Mouse (Mus musculus) MEL (cell line): ENCODE data around the gene Nfia.

ENCODE experiments used
- CTCF ChIP-seq, 3 experiments: IDR thresholded peaks in 2 of 3; conservative IDR thresholded peaks in 1 of 3; 2 replicates each; pipeline ENCODE4 v1.5.1; 2011 to 2012; ENCODE audit warnings: low read length in 3 of 3, low read depth in 2 of 3, mild to moderate bottlenecking in 2 of 3, improper control_type of control experiment in 1 of 3, inconsistent platforms in 1 of 3, mixed read lengths in 1 of 3, moderate library complexity in 1 of 3; ENCODE audit not compliant: control insufficient read depth in 1 of 3, insufficient read depth in 1 of 3, poor library complexity in 1 of 3, severe bottlenecking in 1 of 3
- ELF1 ChIP-seq: IDR thresholded peaks from 2 replicates; pipeline ENCODE4 v1.6.1; 2014; ENCODE audit warnings: low read depth, mild to moderate bottlenecking, inconsistent platforms, low read length, improper control_type of control experiment, moderate library complexity
- EP300 ChIP-seq, 2 experiments: IDR thresholded peaks; 2 replicates each; pipeline ENCODE4 v1.6.1; 2011; ENCODE audit warnings: improper control_type of control experiment in 2 of 2, low read length in 2 of 2, low read depth in 1 of 2, mild to moderate bottlenecking in 1 of 2
- GABPA ChIP-seq: IDR thresholded peaks from 2 replicates; pipeline ENCODE4 v1.6.1; 2012; ENCODE audit warnings: low read depth, mild to moderate bottlenecking, inconsistent platforms, low read length, improper control_type of control experiment, moderate library complexity
- GATA1 ChIP-seq: IDR thresholded peaks from 2 replicates; pipeline ENCODE4 v1.6.1; 2011; ENCODE audit warnings: low read depth, low read length, improper control_type of control experiment
- HCFC1 ChIP-seq: IDR thresholded peaks from 2 replicates; pipeline ENCODE4 v1.6.1; 2012; ENCODE audit warnings: low read depth, mild to moderate bottlenecking, inconsistent platforms, low read length, improper control_type of control experiment, moderate library complexity
- MAX ChIP-seq: IDR thresholded peaks from 2 replicates; pipeline ENCODE4 v1.6.1; 2011; ENCODE audit warnings: low read length, improper control_type of control experiment
- MEF2A ChIP-seq: IDR thresholded peaks from 2 replicates; pipeline ENCODE4 v1.6.1; 2014; ENCODE audit warnings: low read depth, mild to moderate bottlenecking, inconsistent platforms, low read length, improper control_type of control experiment; ENCODE audit not compliant: poor library complexity, insufficient replicate concordance, severe bottlenecking; ENCODE audit errors: extremely low read depth
- MYC ChIP-seq: IDR thresholded peaks from 2 replicates; pipeline ENCODE4 v1.6.1; 2011; ENCODE audit warnings: low read depth, mild to moderate bottlenecking, low read length, improper control_type of control experiment, moderate library complexity
- POLR2A ChIP-seq, 2 experiments: IDR thresholded peaks; 2 replicates each; pipeline ENCODE4 v1.6.1; 2011 to 2012; ENCODE audit warnings: low read length in 2 of 2, mild to moderate bottlenecking in 2 of 2, control low read depth in 1 of 2, improper control_type of control experiment in 1 of 2, low read depth in 1 of 2, moderate library complexity in 1 of 2; ENCODE audit not compliant: control insufficient read depth in 1 of 2, insufficient read depth in 1 of 2, poor library complexity in 1 of 2
- SIN3A ChIP-seq: IDR thresholded peaks from 2 replicates; pipeline ENCODE4 v1.6.1; 2012; ENCODE audit warnings: low read length, improper control_type of control experiment, inconsistent platforms
- TAL1 ChIP-seq: IDR thresholded peaks from 2 replicates; pipeline ENCODE4 v1.6.1; 2012; ENCODE audit warnings: mild to moderate bottlenecking, inconsistent platforms, low read length, moderate library complexity, mixed read lengths
- ZKSCAN1 ChIP-seq: IDR thresholded peaks from 2 replicates; pipeline ENCODE4 v1.6.1; 2012; ENCODE audit warnings: low read depth, mild to moderate bottlenecking, inconsistent platforms, low read length, improper control_type of control experiment, moderate library complexity
- ZNF384 ChIP-seq: IDR thresholded peaks from 2 replicates; pipeline ENCODE4 v1.6.1; 2012; ENCODE audit warnings: low read depth, mild to moderate bottlenecking, inconsistent platforms, low read length, improper control_type of control experiment

DNA sequence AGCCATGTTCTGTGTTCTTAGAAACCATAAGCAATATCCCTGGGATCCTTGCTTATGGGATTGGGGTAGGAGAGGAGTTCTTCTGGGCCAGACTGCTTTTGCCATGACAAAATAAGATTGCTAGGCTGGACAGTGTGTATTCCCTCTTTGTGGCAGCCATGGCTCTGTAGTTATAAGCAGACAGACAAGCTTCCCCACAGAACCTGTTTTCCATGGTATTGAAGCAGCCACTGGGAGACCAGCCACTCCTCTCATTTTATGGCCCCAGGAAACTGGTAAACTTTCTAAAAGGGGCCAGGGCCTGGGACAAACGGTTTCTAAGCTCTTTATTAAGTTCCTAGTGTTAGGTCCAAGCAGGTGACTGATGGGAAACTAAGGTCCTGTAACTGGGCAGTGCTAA, 309.4 kb downstream of the Nfia start:
- TF ChIP-seq GATA1 (no peak), POLR2A (IDR thresholded peaks at IDR 0.05; ENCODE audit: control insufficient read depth in 1 of 2, insufficient read depth in 1 of 2, low read depth in 1 of 2, low read length in 2 of 2, poor library complexity in 1 of 2) (no peak), GABPA (no peak), ELF1 (no peak), EP300 (IDR thresholded peaks at IDR 0.05; ENCODE audit: low read depth in 1 of 2, low read length in 2 of 2) (no peak), MAX (no peak), ZNF384 (no peak), MEF2A (no peak), TAL1 (no peak), SIN3A (no peak), CTCF (IDR thresholded peaks at IDR 0.05 in 2 of 3, conservative IDR thresholded peaks at IDR 0.05 in 1 of 3; ENCODE audit: control insufficient read depth in 1 of 3, insufficient read depth in 1 of 3, low read depth in 2 of 3, low read length in 3 of 3, poor library complexity in 1 of 3, severe bottlenecking in 1 of 3) (no peak), ZKSCAN1 (no peak), MYC (no peak), HCFC1 (no peak)
